Mouse (Mus musculus) heart, adult 2 months (tissue): ENCODE measurements around the gene Slc34a2. TPM values are rescaled to one million over a fixed set of nuclear protein-coding genes. Genes with fewer than 3 reads are reported as not detected.

Source experiments
- DNase-seq, 2 experiments: peaks; one replicate each; pipeline ENCODE4 v3.0.0; 2021
- H3K27ac ChIP-seq: fragments of 200-600 bp; 2 replicates; pipeline ENCODE4 v1.8.1; 2022
- H3K27me3 ChIP-seq: fragments of 200-500 bp; 2 replicates; pipeline ENCODE4 v1.6.1; 2012; ENCODE audit warnings: mild to moderate bottlenecking, low read length, inconsistent platforms, mixed read lengths; ENCODE audit not compliant: control insufficient read depth, insufficient read depth
- H3K36me3 ChIP-seq: fragments of 200-500 bp; 2 replicates; pipeline ENCODE4 v1.6.1; 2012; ENCODE audit warnings: low read length, inconsistent platforms; ENCODE audit not compliant: control insufficient read depth, insufficient read depth
- H3K4me1 ChIP-seq: fragments of 200-500 bp; 2 replicates; pipeline ENCODE4 v1.6.1; 2011; ENCODE audit warnings: low read length; ENCODE audit not compliant: control insufficient read depth, insufficient read depth
- H3K4me3 ChIP-seq: fragments of 200-600 bp; 2 replicates; pipeline ENCODE4 v1.8.1; 2022
- H3K79me2 ChIP-seq: fragments of 200-500 bp; replicated peaks from 2 replicates; pipeline ENCODE4 v1.6.1; 2012; ENCODE audit warnings: mild to moderate bottlenecking, inconsistent platforms, low read length, moderate library complexity, mixed read lengths; ENCODE audit not compliant: control insufficient read depth, insufficient read depth
- H3K9ac ChIP-seq: fragments of 200-500 bp; 2 replicates; pipeline ENCODE4 v1.6.1; 2012; ENCODE audit warnings: low read depth, mild to moderate bottlenecking, control low read depth, inconsistent platforms, low read length, mixed read lengths
- CTCF ChIP-seq: fragments of 200-600 bp; IDR thresholded peaks from 2 replicates; pipeline ENCODE4 v1.8.1; 2022; ENCODE audit warnings: antibody characterized with exemption, mild to moderate bottlenecking, moderate library complexity
- EP300 ChIP-seq: fragments of 200-500 bp; IDR thresholded peaks from 2 replicates; pipeline ENCODE4 v1.6.1; 2011; ENCODE audit warnings: low read depth, low read length, control low read depth; ENCODE audit not compliant: insufficient read depth
- POLR2A ChIP-seq: fragments of 200-500 bp; IDR thresholded peaks from 2 replicates; pipeline ENCODE4 v1.6.1; 2011; ENCODE audit warnings: mild to moderate bottlenecking, low read depth, low read length, control low read depth; ENCODE audit not compliant: insufficient read depth
- WGBS: fragments of 180-500 bp; shearing (Covaris S2); methylation state at CpG from one replicate; pipeline ENCODE4 v1.1.7; 2018; 5-methylcytosine and 5-hydroxymethylcytosine counted together
- intact Hi-C: fragments of 180-260 bp; cut with DNase I; formaldehyde crosslinking; loops from one replicate; pipeline ENCODE4 v1.15.1; 2025
- polyA plus RNA-seq: library from polyadenylated mRNA; depleted of rRNA; stranded (reverse); fragments of >200 nt; gene quantifications from 2 replicates; pipeline ENCODE4 v1.2.3, GENCODE M21; 2012; rRNA removed
- total RNA-seq, 2 experiments: library from RNA; stranded (reverse); gene quantifications; 2 replicates each; pipeline ENCODE4 v1.2.3; 2021

Gene Slc34a2
- total and polyA plus RNA-seq, 3 experiments: 1.7 TPM; not detected in 2

DNA sequence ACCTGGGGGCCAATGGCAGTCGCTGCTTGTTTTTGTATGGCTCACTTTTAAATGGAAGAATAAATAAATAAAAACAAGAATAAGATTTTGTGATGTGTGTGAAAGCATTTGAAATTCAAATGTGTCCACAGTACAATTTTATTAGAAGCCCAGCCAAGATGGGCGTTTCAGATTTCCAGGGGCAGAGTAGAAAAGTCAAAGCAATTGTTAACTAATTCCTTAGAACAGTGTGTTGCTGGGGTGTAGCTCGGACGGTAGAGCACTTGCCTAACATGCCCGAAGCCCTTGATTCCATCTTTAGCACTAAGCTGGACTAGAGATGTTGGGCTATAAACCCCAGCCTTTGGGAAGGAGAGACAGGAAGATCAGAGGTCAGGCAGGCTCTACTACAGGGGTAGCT lies 73.2 kb downstream of the Slc34a2 start:
- Histone ChIP-seq H3K4me3 (no peak overlapping the region), H3K9ac (no peak overlapping the region), H3K27ac (no peak overlapping the region), H3K27me3 (no peaks in the 10 kb centered on the region), H3K36me3 (no peaks in the 10 kb centered on the region), H3K79me2 (no peaks in the 10 kb centered on the region), H3K4me1 (no peaks in the 10 kb centered on the region)
- no peak for DNase-seq
- no peak for TF ChIP-seq EP300
- TF ChIP-seq POLR2A: no peak
- no peak for TF ChIP-seq CTCF
- WGBS: 72% methylated on average over 5 of the region's 5 CpGs
- intact Hi-C loops: no loop called here

DNA sequence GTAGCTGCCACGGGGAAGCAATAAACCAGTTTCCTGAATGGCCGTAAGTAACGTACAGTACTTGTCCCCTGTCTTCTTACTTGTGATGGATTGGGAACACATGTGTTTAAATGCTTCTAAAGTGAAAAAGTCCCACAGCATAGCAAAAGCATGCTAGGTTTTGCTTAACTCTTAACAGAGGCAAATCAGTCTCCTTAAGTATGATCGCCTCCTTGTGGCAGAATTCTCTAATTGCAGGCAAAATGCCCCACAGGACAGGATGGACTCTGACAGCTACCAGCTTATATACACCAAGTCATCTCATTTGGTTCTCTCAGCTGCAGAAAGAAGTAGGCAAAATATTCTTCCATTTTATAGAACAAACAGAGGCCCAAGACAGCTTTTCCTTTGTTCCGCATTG lies 75.1 kb downstream of the Slc34a2 start:
- Histone ChIP-seq H3K79me2 (no peaks in the 10 kb centered on the region), H3K36me3 (no peaks in the 10 kb centered on the region), H3K9ac (no peak overlapping the region), H3K4me1 (no peaks in the 10 kb centered on the region), H3K4me3 (no peak overlapping the region), H3K27me3 (no peaks in the 10 kb centered on the region), H3K27ac (no peak overlapping the region)
- DNase-seq: no peak
- intact Hi-C loops: no loop called here
- TF ChIP-seq EP300 (no peak), CTCF (peak; percentile 31)
- 94% methylated on average over 5 of the region's 5 CpGs for WGBS

DNA sequence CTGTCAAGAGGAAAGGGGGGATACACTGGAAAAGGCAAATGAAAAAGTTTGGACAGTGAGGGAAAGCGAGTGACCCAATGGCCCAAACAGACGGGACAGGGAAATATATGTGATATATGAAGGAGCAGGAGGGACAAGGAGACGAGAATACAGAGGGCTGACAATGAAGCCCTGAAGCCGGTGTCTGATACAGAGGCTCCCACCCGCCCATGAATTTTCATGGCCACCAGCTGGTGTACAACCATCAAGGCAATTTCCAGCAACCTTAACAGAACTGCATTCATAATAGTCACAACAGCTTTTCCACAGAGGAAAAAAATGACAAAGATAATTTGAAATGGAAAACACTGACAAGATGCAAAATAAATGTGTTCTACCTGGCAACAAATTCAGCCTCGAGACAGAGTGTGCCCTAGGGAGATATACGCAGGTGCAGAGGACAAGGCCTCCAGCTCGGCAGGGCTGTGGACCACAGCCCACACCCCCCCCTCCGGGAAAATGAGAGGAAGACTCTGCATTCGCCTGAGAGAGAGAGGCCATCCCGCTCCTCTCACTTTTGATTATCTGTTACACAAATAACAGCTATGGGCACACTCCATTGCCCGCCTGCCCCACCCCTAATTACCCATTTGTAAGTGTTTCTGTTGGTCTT lies 76.9 kb downstream of the Slc34a2 start:
- Histone ChIP-seq H3K4me3 (no peak overlapping the region), H3K9ac (no peak overlapping the region), H3K79me2 (no peaks in the 10 kb centered on the region), H3K4me1 (no peaks in the 10 kb centered on the region), H3K36me3 (no peaks in the 10 kb centered on the region), H3K27ac (no peak overlapping the region), H3K27me3 (no peaks in the 10 kb centered on the region)
- intact Hi-C loops: no loop called here
- WGBS: 77% methylated on average over 12 of the region's 12 CpGs
- TF ChIP-seq EP300 (no peak), POLR2A (no peak), CTCF (no peak)
- DNase-seq: no peak

DNA sequence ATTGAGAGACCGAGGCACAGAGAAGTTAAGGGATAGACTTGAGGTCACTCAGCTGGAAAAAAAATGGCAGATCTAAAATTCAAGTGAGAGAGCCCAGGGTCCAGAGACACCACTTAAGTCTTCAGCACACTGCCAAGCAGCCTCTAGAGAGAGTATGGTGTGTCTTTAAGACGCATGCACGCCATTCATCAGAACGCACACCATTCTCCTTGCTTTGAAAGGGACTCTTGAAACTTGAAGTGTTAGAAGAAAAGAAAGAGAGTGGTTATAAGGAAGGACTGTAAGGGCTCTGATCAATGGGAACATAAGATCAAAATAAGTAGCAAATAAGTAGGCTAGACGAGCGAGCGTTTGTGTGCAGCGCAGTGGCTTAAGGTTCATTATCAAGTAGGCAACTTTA lies 80.3 kb downstream of the Slc34a2 start:
- H3K4me3 ChIP-seq: no peak overlapping the region
- intact Hi-C loops: no loop called here
- H3K36me3 ChIP-seq: no peaks in the 10 kb centered on the region
- H3K79me2 ChIP-seq: no peaks in the 10 kb centered on the region
- TF ChIP-seq EP300: no peak
- TF ChIP-seq POLR2A: no peak
- no peak for TF ChIP-seq CTCF
- H3K27ac ChIP-seq: no peak overlapping the region
- no peak for DNase-seq
- H3K9ac ChIP-seq: no peak overlapping the region
- 92% methylated on average over 8 of the region's 8 CpGs for WGBS
- no peaks in the 10 kb centered on the region for H3K4me1 ChIP-seq
- H3K27me3 ChIP-seq: no peaks in the 10 kb centered on the region

DNA sequence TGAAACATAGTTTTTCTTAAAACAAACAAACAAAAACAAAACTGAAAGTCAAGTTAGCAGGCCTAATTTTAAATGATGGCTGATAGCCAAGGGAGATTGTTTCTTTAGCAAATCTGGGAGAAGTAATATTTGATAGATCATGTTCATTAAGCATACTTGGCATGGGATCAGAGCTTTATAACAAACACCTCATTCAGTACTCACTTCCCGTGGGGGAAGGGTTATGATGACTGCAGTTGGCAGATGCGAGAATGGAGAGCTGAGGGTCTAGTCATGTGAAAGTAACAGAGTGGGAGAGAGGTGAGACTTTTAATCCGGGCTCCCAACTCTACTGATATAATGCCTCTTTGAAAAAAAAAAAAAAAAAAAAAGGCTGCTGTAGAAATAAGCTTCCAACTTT lies 81.8 kb downstream of the Slc34a2 start:
- 42% methylated on average over 3 of the region's 3 CpGs for WGBS
- Histone ChIP-seq H3K4me3 (no peak overlapping the region), H3K4me1 (no peaks in the 10 kb centered on the region), H3K79me2 (no peaks in the 10 kb centered on the region), H3K36me3 (no peaks in the 10 kb centered on the region), H3K9ac (no peak overlapping the region), H3K27me3 (no peaks in the 10 kb centered on the region), H3K27ac (no peak overlapping the region)
- TF ChIP-seq POLR2A (no peak), EP300 (no peak), CTCF (no peak)
- intact Hi-C loops: no loop called here
- no peak for DNase-seq

Other genes with a start within 250 kb of the Slc34a2 start
- 10 to 100 TPM; 37.4 to 38.8 TPM for gene Anapc4, start 204.1 kb upstream of the Slc34a2 start, total RNA-seq
- 17.3 and 50.3 TPM in 2 replicates for gene Anapc4, start 204.1 kb upstream of the Slc34a2 start, polyA plus RNA-seq
- gene Sel1l3, start 175.8 kb downstream of the Slc34a2 start, total RNA-seq: 1 to 10 TPM; 1.5 to 1.6 TPM
- 0.86 and 1.1 TPM in 2 replicates for gene Sel1l3, start 175.8 kb downstream of the Slc34a2 start, polyA plus RNA-seq
- gene Smim20, start 229.0 kb downstream of the Slc34a2 start, total RNA-seq: 10 to 100 TPM; 92.3 to 100.0 TPM
- gene Smim20, start 229.0 kb downstream of the Slc34a2 start, polyA plus RNA-seq: 115 and 189 TPM in 2 replicates